Mouse (Mus musculus): ENCODE measurements at regions not wholly inside any gene's neighbourhood (a gene's known extent, or its start where the extent isn't known, plus 50 kb on each side); places are given as distances from the start of the nearest gene placed in this dataset.

DNA sequence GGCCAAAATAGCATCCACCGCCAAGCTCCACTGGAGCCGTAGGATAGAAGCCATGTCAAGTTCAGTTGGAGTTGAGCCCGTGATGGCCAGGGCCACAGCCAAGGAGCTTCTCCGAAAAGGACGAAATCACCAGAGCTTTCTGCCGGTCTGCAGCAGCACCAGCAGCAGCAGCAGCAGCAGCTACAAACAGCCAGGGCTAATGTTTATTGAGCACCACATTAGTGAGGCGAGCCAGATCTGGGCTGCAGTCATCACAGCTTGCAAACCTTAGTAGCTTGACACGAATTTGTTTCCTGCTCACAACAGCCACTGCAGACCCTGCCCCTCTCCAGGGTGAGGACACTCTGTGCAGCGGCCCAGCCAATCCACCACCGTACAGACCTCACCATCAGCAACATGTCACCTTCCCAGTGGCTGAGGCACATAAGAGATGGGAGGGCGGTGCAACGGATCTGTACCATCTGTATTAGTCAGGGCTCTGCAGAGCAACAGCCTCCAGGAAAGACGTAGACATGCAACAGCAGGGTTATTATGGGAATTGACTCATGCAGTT is 222.5 kb upstream of the Zmiz1 start:
- no peak for TF ChIP-seq CTCF (IDR thresholded peaks at IDR 0.05; ENCODE audit: insufficient read depth, low read depth, low read length)
- no peak for TF ChIP-seq POLR2A (IDR thresholded peaks at IDR 0.05; ENCODE audit: insufficient read depth, low read depth, low read length)

Measured in olfactory bulb, adult 2 months (tissue).